Mouse (Mus musculus) hindbrain, embryonic 16.5 days (tissue): Measurements from ENCODE around the gene Fam19a4. TPM values are rescaled to one million over a fixed set of nuclear protein-coding genes. Genes with fewer than 3 reads are reported as not detected.

Experiments used
- ATAC-seq: fragments of 200-750 bp; cut with Nextera tagmentation; 2 replicates; pipeline ENCODE4 v1.8.0; 2017; ENCODE audit warnings: moderate TSS enrichment, moderate library complexity
- H3K27ac ChIP-seq: fragments of 300-500 bp; sonication (generic); 2 replicates; pipeline ENCODE4 v1.5.1; 2014; ENCODE audit warnings: low read depth, mild to moderate bottlenecking, control low read depth, low read length, moderate library complexity
- H3K27me3 ChIP-seq: fragments of 300-500 bp; sonication (generic); replicated peaks from 2 replicates; pipeline ENCODE4 v1.6.1; 2014; ENCODE audit warnings: low read length; ENCODE audit not compliant: control insufficient read depth, insufficient read depth
- H3K36me3 ChIP-seq: fragments of 300-500 bp; sonication (generic); 2 replicates; pipeline ENCODE4 v1.6.1; 2014; ENCODE audit warnings: mild to moderate bottlenecking, low read length, moderate library complexity, mixed read lengths; ENCODE audit not compliant: control insufficient read depth, insufficient read depth
- H3K4me1 ChIP-seq: fragments of 300-500 bp; sonication (generic); 2 replicates; pipeline ENCODE4 v1.6.1; 2014; ENCODE audit warnings: low read depth, low read length; ENCODE audit not compliant: control insufficient read depth, insufficient read depth
- H3K4me2 ChIP-seq: fragments of 300-500 bp; sonication (generic); 2 replicates; pipeline ENCODE4 v1.6.1; 2014; ENCODE audit warnings: mild to moderate bottlenecking, low read length, control low read depth, moderate library complexity
- H3K4me3 ChIP-seq: fragments of 300-500 bp; sonication (generic); 2 replicates; pipeline ENCODE4 v1.5.1; 2014; ENCODE audit warnings: mild to moderate bottlenecking, low read length, control low read depth, moderate library complexity
- H3K9ac ChIP-seq: fragments of 300-500 bp; sonication (generic); 2 replicates; pipeline ENCODE4 v1.6.1; 2014; ENCODE audit warnings: low read depth, mild to moderate bottlenecking, control low read depth, low read length, moderate library complexity
- H3K9me3 ChIP-seq: fragments of 300-500 bp; sonication (generic); 2 replicates; pipeline ENCODE4 v1.6.1; 2014; ENCODE audit warnings: mild to moderate bottlenecking, low read length, moderate library complexity; ENCODE audit not compliant: control insufficient read depth
- WGBS: fragments of 180-500 bp; shearing (Covaris S2); extraction: QIAGEN DNeasy Blood & Tissue Kit; methylation state at CpG from one replicate; pipeline ENCODE4 v1.1.7; 2014; 5-methylcytosine and 5-hydroxymethylcytosine counted together
- polyA plus RNA-seq: library from polyadenylated mRNA; unstranded; fragments of >200 nt; fragmentation: Nextera tagmentation; extraction: Ambion mirVana; gene quantifications from 2 replicates; pipeline ENCODE4 v1.2.1, GENCODE M21; 2015

Gene Fam19a4
- polyA plus RNA-seq, 1 experiment from 2014 or later: 3.4 TPM

DNA sequence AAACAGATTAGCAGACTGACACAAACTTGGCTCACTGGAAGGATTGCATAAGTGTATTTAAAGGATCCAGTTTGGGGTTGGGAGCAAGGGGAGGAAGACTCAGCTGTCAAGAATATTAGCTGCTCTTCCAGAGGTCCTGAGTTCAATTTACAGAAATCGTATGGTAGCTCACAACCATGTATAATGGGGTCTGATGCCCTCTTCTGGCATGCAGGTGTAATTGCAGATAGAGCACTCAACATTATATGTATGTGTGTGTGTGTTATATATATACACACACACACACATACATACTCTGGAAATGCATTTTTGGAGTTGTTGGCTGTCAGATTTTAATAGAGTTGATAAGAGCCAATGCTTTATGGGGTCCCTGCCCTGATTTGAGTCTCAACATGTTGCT lies 216.3 kb downstream of the Fam19a4 start:
- no peaks in the 10 kb centered on the region for H3K36me3 ChIP-seq
- H3K4me1 ChIP-seq: no peaks in the 10 kb centered on the region
- 44% methylated on average over 1 of the region's 1 CpGs for WGBS
- H3K9me3 ChIP-seq: no peaks in the 10 kb centered on the region
- no peak overlapping the region for H3K4me2 ChIP-seq
- H3K9ac ChIP-seq: no peak overlapping the region
- no peaks in the 10 kb centered on the region for H3K27me3 ChIP-seq
- H3K4me3 ChIP-seq: no peak overlapping the region
- ATAC-seq: no peak
- no peak overlapping the region for H3K27ac ChIP-seq

DNA sequence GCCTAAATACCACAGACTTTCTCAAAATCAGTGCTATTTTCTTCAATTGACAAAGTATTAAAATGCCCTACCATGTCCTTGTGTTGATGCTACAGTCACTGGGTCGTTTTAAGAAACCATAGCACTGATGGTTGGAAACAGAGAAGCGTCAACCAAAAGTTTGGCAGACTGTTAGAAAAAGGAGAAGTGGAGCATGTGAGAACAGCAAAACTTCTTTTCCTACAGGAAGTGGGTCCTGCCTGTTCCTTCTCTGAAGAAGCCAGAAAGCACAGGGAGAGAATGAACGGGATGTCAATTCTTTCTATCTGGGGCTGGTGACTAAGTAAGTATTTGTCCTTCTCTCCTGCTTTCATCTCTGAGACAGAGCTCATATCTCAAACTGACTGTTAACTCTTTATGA lies 219.6 kb downstream of the Fam19a4 start:
- Histone ChIP-seq H3K27me3 (no peaks in the 10 kb centered on the region), H3K4me2 (no peak overlapping the region), H3K36me3 (no peaks in the 10 kb centered on the region), H3K9me3 (no peaks in the 10 kb centered on the region), H3K4me1 (no peaks in the 10 kb centered on the region), H3K27ac (no peak overlapping the region), H3K4me3 (no peak overlapping the region), H3K9ac (no peak overlapping the region)
- no peak for ATAC-seq
- WGBS: 76% methylated on average over 3 of the region's 3 CpGs

DNA sequence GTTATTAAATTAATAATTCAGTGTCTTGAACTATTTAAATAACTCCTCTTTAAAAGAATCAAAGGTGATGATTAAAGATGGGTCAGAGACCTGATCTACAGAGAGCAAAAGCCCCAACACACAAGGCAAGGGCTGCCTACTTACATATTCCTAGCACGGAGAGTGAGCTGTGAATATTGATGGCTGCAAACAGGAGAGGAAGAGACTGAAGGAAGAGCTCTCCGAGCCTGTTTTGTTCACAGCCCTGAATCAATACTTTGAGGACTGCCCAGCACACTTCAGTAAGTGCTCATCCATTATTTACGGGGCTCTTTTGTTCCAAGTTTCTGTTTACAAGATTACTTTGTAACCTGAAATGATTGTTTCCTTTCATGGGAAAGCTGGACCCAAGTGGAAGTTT lies 233.6 kb downstream of the Fam19a4 start:
- Histone ChIP-seq H3K36me3 (no peaks in the 10 kb centered on the region), H3K9me3 (no peaks in the 10 kb centered on the region), H3K9ac (no peak overlapping the region), H3K27me3 (no peaks in the 10 kb centered on the region), H3K4me2 (no peak overlapping the region), H3K4me3 (no peak overlapping the region), H3K27ac (no peak overlapping the region), H3K4me1 (no peaks in the 10 kb centered on the region)
- 0 out of 2 replicates have a peak, but pooled peaks have one; percentile 34 for ATAC-seq
- 29% methylated on average over 3 of the region's 3 CpGs for WGBS

- H3K27ac ChIP-seq: no peak overlapping the region
- ATAC-seq: no peak
- H3K9ac ChIP-seq: no peak overlapping the region
- WGBS: 59% methylated on average over 3 of the region's 3 CpGs
- H3K9me3 ChIP-seq: no peaks in the 10 kb centered on the region
- no peaks in the 10 kb centered on the region for H3K4me1 ChIP-seq
- H3K27me3 ChIP-seq: no peaks in the 10 kb centered on the region
- H3K4me3 ChIP-seq: no peak overlapping the region
- no peaks in the 10 kb centered on the region for H3K36me3 ChIP-seq
- no peak overlapping the region for H3K4me2 ChIP-seq
These were observed 257.2 kb downstream of the Fam19a4 start for GRCm38 (mm10) chr6:96802981-96803380.

DNA sequence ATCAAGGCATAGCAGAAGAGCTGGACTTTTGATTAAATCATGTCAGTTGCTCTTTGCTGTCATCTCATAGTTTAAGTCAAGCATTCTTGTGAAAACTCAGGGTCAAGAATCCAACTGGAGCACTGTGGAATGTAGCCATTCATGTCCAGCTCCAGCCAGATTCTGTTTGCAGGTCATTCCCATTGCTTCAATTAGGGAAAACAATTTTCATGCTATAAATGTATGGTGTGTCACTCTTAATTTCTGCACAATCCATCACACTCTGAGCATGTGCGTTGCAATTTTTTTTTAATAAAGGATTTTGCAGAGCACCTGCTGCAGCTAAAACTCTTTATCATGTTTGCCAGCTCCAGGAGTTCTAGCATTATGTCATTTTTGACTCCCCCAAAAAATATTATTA lies 261.5 kb downstream of the Fam19a4 start:
- 76% methylated on average over 1 of the region's 1 CpGs for WGBS

DNA sequence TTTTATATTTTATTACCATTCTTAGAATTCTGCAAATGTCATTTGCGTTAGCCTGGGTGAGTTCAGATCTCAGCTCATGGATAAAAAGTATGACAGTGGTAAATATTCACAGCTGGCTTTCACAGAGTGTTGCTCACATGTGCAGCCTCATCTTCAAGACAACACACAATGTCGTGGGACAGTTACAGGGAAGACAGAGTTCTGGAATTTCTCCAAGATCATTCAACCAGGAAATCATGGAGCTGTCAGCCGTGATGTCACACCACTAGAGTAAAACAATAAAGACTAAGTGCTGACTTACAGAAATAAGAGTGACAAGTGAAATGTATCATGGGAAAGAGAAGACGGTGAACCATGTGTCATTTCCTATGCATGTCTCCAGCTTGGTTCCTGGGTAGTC lies 262.8 kb downstream of the Fam19a4 start:
- no peak overlapping the region for H3K4me3 ChIP-seq
- H3K9me3 ChIP-seq: no peaks in the 10 kb centered on the region
- no peaks in the 10 kb centered on the region for H3K4me1 ChIP-seq
- 64% methylated on average over 4 of the region's 4 CpGs for WGBS
- no peaks in the 10 kb centered on the region for H3K36me3 ChIP-seq
- no peak overlapping the region for H3K27ac ChIP-seq
- H3K4me2 ChIP-seq: no peak overlapping the region
- ATAC-seq: no peak
- no peak overlapping the region for H3K9ac ChIP-seq
- no peaks in the 10 kb centered on the region for H3K27me3 ChIP-seq

More for the DNA sequence above, 261.5 kb downstream of the Fam19a4 start:
- H3K4me1 ChIP-seq: no peaks in the 10 kb centered on the region
- H3K9me3 ChIP-seq: no peaks in the 10 kb centered on the region
- no peak overlapping the region for H3K9ac ChIP-seq
- no peaks in the 10 kb centered on the region for H3K36me3 ChIP-seq
- H3K27ac ChIP-seq: no peak overlapping the region
- no peak overlapping the region for H3K4me3 ChIP-seq
- H3K27me3 ChIP-seq: no peaks in the 10 kb centered on the region
- no peak overlapping the region for H3K4me2 ChIP-seq
- ATAC-seq: no peak

Other genes with a start within 250 kb of the Fam19a4 start
- gene Eogt, start 88.8 kb upstream of the Fam19a4 start, polyA plus RNA-seq: 13.8 and 17.7 TPM in 2 replicates
- 31.5 and 34.7 TPM in 2 replicates for gene Tmf1, start 118.7 kb upstream of the Fam19a4 start, polyA plus RNA-seq
- 81.8 and 89.3 TPM in 2 replicates for gene Uba3, start 145.2 kb upstream of the Fam19a4 start, polyA plus RNA-seq
- gene Arl6ip5, start 150.3 kb upstream of the Fam19a4 start, polyA plus RNA-seq: 140 and 143 TPM in 2 replicates
- gene Lmod3, start 192.3 kb upstream of the Fam19a4 start, polyA plus RNA-seq: 0.76 TPM in 1 of 2 replicates, not detected in the other